Mouse (Mus musculus) hematopoietic multipotent progenitor cell, adult 10-12 weeks (in vitro differentiated cells): ENCODE data around the gene Fcrla. TPM values are rescaled to one million over a fixed set of nuclear protein-coding genes. Genes with fewer than 3 reads are reported as not detected.

Experiments used
- polyA plus RNA-seq: library from polyadenylated mRNA; stranded (reverse); fragments of >175 nt; gene quantifications from 2 replicates; pipeline ENCODE4 v1.2.3, GENCODE M21; 2012; ENCODE audit warnings: low replicate concordance

Gene Fcrla
- 51.1 and 98.7 TPM in 2 replicates for polyA plus RNA-seq

DNA sequence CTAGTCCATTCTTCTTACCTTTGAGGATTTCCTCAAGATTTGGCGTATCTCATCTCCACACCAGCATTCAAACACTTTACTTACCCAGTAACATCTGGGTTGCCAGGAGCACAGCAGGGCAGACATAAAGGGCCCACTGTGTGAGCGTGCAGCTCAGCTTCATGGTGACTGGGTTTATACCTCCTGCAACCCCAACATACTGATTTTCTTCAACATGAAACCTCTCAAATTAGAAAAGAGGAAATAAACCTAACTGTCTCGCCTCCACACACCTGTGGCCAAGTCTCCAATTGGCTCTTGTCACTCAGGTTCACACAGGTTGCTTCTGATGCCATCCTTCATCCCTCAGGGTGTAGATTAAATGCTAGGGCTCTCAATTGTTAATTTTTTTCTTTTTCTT is at the start of gene Fcrla:
Gene Fcrla, minus strand, starts transcription at position 206 of the 400 bp plus-strand sequence.

DNA sequence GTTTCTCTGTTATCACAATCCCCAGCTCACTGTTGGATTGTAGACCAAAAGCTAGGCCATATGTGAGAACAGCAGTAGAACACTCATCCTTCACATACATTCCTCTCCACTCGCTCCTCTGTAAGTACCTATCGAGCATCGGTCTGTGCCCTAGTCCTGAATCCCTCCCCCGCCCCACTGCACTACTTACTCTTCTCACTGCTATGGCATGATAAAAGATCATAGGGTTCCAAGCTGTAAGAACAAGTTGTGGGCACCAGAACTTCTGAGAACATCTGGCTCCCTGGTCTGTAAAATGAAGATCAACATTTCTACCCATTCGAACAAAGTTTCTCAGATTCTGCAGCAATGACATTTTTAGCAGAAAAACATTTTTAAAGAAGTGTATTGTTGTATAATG is 49.1 kb upstream of the Fcrla start, which contains the start of gene Fcgr2b:
Gene Fcgr2b, minus strand, starts transcription at position 101 of the 400 bp plus-strand sequence.

DNA sequence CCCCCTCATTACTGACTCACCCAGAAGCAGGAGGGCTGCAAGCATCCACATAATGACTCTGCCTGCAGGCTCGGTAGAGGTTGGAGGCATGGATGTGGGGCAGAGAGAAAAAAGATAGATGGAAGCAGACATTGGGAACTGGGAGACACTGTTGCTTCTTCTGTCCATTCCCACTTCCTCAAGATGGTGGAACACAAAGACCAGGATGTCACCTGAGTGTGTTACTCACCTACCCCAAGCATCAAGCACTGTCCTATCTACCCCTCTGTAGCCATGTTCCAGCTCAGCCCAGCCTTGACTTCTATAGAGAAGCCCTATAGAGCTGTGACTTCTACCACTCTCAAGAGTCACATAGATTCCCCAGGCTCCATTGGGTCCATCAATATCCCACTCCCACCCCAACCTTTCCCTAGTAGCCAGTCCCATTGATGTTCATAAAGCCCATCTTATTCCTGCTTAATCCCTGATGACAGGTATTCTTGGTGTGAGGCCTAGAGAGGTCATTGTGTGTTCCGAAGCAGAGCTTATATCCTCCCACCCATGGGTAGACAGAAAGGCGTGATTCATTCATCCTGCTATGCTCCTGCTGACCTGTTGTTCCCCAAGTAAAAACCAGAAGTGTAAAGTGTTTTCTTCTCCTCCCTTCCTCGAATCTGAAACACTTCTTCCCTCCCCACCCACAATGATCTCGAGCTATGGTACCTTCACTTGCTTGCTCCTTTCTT is 14.3 kb downstream of the Fcrla start, which contains the start of gene Fcrlb:
Gene Fcrlb, minus strand, starts transcription at position 51 of the 725 bp plus-strand sequence.

DNA sequence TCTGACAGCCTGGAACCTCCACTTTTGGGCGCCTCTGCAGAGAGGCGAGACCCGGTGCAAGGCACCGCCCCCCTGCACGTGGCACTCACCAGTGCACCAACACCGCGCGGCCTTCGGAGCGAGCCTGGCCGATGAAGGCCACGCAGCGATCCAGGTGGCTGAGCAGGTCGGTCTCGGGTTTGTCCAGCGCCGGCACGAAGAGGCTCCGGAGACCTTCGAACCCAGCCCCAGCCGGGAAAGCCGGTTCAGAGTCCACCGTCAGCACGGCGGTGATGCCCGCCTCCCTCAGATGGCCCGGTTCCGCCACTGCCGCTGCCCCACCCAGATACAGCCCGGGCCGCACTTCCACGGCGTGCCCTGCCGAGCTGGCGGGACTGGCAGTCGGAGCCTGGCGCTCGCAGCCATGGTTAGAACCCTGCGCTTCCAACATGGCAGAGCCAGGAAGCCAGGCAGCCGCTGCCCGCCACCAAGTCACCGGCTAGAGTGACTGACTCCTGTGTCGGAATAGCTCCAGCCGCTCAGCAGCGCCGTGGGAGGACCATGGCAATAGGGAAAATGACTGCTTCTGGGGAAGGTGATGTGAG is 42.3 kb downstream of the Fcrla start, which contains the start of the genes Gm26620 and Dusp12:
Gene Gm26620, plus strand, starts transcription at position 88 of the 584 bp plus-strand sequence.
Gene Dusp12, minus strand, starts transcription at position 563 of the 584 bp plus-strand sequence.

DNA sequence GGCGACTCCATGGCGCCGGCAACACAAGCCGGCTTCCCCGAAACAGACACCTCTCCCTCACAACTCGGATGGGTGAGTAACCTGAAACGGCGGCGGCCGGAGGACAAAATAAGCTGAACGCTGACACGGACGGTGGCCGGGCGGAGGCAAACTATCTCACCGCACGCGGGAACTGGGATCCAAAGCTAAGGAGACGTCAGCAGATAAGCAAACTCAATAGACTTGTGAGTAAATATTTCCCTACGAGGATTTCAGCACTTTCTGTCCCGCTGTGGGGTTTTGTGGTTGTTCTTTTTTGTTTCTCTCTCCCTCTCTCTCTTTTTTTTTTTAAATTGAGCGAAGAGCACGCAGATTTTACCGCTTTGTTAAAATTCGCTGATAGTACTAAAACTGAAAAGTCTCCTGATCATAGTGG is 59.7 kb downstream of the Fcrla start, which contains the start of gene Atf6:
Gene Atf6, minus strand, starts transcription at position 81 of the 415 bp plus-strand sequence.

Other genes starting within 250 kb of the Fcrla start
- 3.4 and 3.9 TPM in 2 replicates for gene Atf6, start 59.8 kb downstream of the Fcrla start, polyA plus RNA-seq
- gene Gm26620, start 42.5 kb downstream of the Fcrla start, polyA plus RNA-seq, result 0.97 and 1.8 TPM in 2 replicates
- gene Dusp12, start 42.0 kb downstream of the Fcrla start, polyA plus RNA-seq, result 9.9 and 10.7 TPM in 2 replicates
- 1.8 and 4.3 TPM in 2 replicates for gene Fcrlb, start 14.6 kb downstream of the Fcrla start, polyA plus RNA-seq
- gene Fcgr2b, start 49.0 kb upstream of the Fcrla start, polyA plus RNA-seq, result 14.9 and 45.1 TPM in 2 replicates
- gene Fcgr4, start 91.3 kb upstream of the Fcrla start, polyA plus RNA-seq, result 3.3 and 3.6 TPM in 2 replicates
- 7.1 and 11.2 TPM in 2 replicates for gene Fcgr3, start 137.4 kb upstream of the Fcrla start, polyA plus RNA-seq
- 1.2 and 1.6 TPM in 2 replicates for gene Cfap126, start 186.3 kb upstream of the Fcrla start, polyA plus RNA-seq
- 5.3 and 72.1 TPM in 2 replicates for gene Sdhc, start 223.0 kb upstream of the Fcrla start, polyA plus RNA-seq
- gene Mpz, start 223.1 kb upstream of the Fcrla start, polyA plus RNA-seq, result not detected in 2 replicates